In genomic region chr3:87175438-87175815, GRCm38 (mm10) we compare ENCODE assay signal across 7 mouse cellular contexts. TPM values are rescaled to one million over a fixed set of nuclear protein-coding genes. Genes with fewer than 3 reads are reported as not detected.
DNase-seq lines count a peak whose midpoint lies in the region; ATAC-seq and TF ChIP-seq lines count a peak whose summit lies in the region.

No protein-coding gene starts in this region.

- H3K9me3 ChIP-seq in forebrain, embryonic 11.5 days (ENCODE audit: control insufficient read depth, low read length): no peaks in the 10 kb centered on the region
- H3K9me3 ChIP-seq in intestine, embryonic 15.5 days: no peaks in the 10 kb centered on the region
- no peaks in the 10 kb centered on the region for H3K9me3 ChIP-seq in midbrain, embryonic 14.5 days (ENCODE audit: control insufficient read depth, low read length)

- peak overlapping the region; percentile 9; the same call in 1 of the 2 replicates for H3K27ac ChIP-seq in forebrain, embryonic 11.5 days (ENCODE audit: low read depth, low read length)
- H3K27ac ChIP-seq in intestine, embryonic 15.5 days: 0 out of 2 replicates have a peak overlapping the region, but pooled peaks have one; percentile 85
- H3K27ac ChIP-seq in midbrain, embryonic 14.5 days (replicated peaks; ENCODE audit: low read depth, low read length): peak overlapping the region; percentile 80

- no peak overlapping the region for H3K4me2 ChIP-seq in forebrain, embryonic 11.5 days (ENCODE audit: low read depth, low read length, severe bottlenecking)
- H3K4me2 ChIP-seq in intestine, embryonic 15.5 days (replicated peaks): peak overlapping the region; percentile 80
- peak overlapping the region; percentile 70 for H3K4me2 ChIP-seq in midbrain, embryonic 14.5 days (ENCODE audit: low read length)

- H3K79me2 ChIP-seq in C2C12 (ENCODE audit: control insufficient read depth, insufficient read depth): peaks cover 44% of the 10 kb centered on the region

- no peak overlapping the region for H3K9ac ChIP-seq in forebrain, embryonic 11.5 days (ENCODE audit: low read length)
- H3K9ac ChIP-seq in intestine, embryonic 15.5 days: no peak overlapping the region
- no peak overlapping the region; the same call in 1 of the 2 replicates for H3K9ac ChIP-seq in midbrain, embryonic 14.5 days (replicated peaks; ENCODE audit: low read length)

- H3K36me3 ChIP-seq in C2C12 (ENCODE audit: control insufficient read depth, insufficient read depth): peaks cover 6% of the 10 kb centered on the region
- H3K36me3 ChIP-seq in forebrain, embryonic 11.5 days (ENCODE audit: control insufficient read depth, insufficient read depth, low read length): no peaks in the 10 kb centered on the region
- H3K36me3 ChIP-seq in intestine, embryonic 15.5 days: no peaks in the 10 kb centered on the region
- no peaks in the 10 kb centered on the region for H3K36me3 ChIP-seq in midbrain, embryonic 14.5 days (ENCODE audit: control insufficient read depth, insufficient read depth, low read length)

- peak; percentile 86 for DNase-seq in 3T3-L1 (ENCODE audit: low read depth, low spot score)
- DNase-seq in forebrain, embryonic 11.5 days (ENCODE audit: low spot score): peak; percentile 50
- peak; percentile 79 for DNase-seq in midbrain, embryonic 14.5 days
- no peak for DNase-seq in right cerebral cortex, postnatal 25 days
- DNase-seq in frontal cortex, postnatal 14 days (ENCODE audit: low spot score in 2 of 2): no peak

- peaks cover 12% of the 10 kb centered on the region for H3K4me1 ChIP-seq in forebrain, embryonic 11.5 days (replicated peaks; ENCODE audit: control insufficient read depth, insufficient read depth, low read length)
- H3K4me1 ChIP-seq in intestine, embryonic 15.5 days (replicated peaks): peaks cover 17% of the 10 kb centered on the region
- H3K4me1 ChIP-seq in midbrain, embryonic 14.5 days (ENCODE audit: control insufficient read depth, insufficient read depth, low read length): peaks cover 27% of the 10 kb centered on the region

- ATAC-seq in forebrain, embryonic 11.5 days (replicated peaks; ENCODE audit: low FRiP score): no peak
- no peak for ATAC-seq in intestine, embryonic 15.5 days
- ATAC-seq in midbrain, embryonic 14.5 days (ENCODE audit: low FRiP score, low TSS enrichment): no peak

- no peak overlapping the region for H3ac ChIP-seq in C2C12 (ENCODE audit: control insufficient read depth, insufficient read length, low read depth)

- WGBS in forebrain, embryonic 11.5 days: 52% methylated on average over 3 of the region's 3 CpGs
- 41% methylated on average over 3 of the region's 3 CpGs for WGBS in intestine, embryonic 15.5 days
- 57% methylated on average over 3 of the region's 3 CpGs for WGBS in midbrain, embryonic 14.5 days

- peak; percentile 5 for TF ChIP-seq CTCF in C2C12 (IDR thresholded peaks at IDR 0.05; ENCODE audit: control insufficient read depth, insufficient read depth, insufficient read length)

- peaks cover 36% of the 10 kb centered on the region for H3K79me3 ChIP-seq in C2C12 (ENCODE audit: low read depth)

- H3K27me3 ChIP-seq in C2C12 (ENCODE audit: control insufficient read depth, insufficient read depth, insufficient read length): peaks cover 3% of the 10 kb centered on the region
- H3K27me3 ChIP-seq in forebrain, embryonic 11.5 days (ENCODE audit: control insufficient read depth, insufficient read depth, low read length): no peaks in the 10 kb centered on the region
- H3K27me3 ChIP-seq in intestine, embryonic 15.5 days (replicated peaks): no peaks in the 10 kb centered on the region
- H3K27me3 ChIP-seq in midbrain, embryonic 14.5 days (ENCODE audit: control insufficient read depth, insufficient read depth, low read length): no peaks in the 10 kb centered on the region

- H3K4me3 ChIP-seq in C2C12 (ENCODE audit: insufficient read depth, poor library complexity, severe bottlenecking): no peak overlapping the region
- H3K4me3 ChIP-seq in forebrain, embryonic 11.5 days (ENCODE audit: low read depth, low read length): no peak overlapping the region
- no peak overlapping the region for H3K4me3 ChIP-seq in intestine, embryonic 15.5 days (replicated peaks)
- no peak overlapping the region; the same call in 1 of the 2 replicates for H3K4me3 ChIP-seq in midbrain, embryonic 14.5 days (replicated peaks; ENCODE audit: low read depth, low read length)

TF ChIP-seq in C2C12, 6 proteins besides CTCF, POLR2A, EP300 and RAD21:
- peak; percentile 71 for TF ChIP-seq CEBPB (IDR thresholded peaks at IDR 0.05; ENCODE audit: low read depth)
- no peak for TF ChIP-seq USF1 (IDR thresholded peaks at IDR 0.05; ENCODE audit: low read depth)

RNA-seq across cellular contexts. Expression of gene Kirrel, which starts 0.9 kb away (rescaled TPM):
- 42.4 TPM for polyA plus RNA-seq in C2C12 (2012; fragmentation: generic; extraction: Trizol)
- 10.2 and 10.6 TPM in 2 replicates for polyA plus RNA-seq in forebrain, embryonic 11.5 days (2014; fragmentation: Nextera tagmentation; extraction: Ambion mirVana)
- 11.0 and 11.8 TPM in 2 replicates for polyA plus RNA-seq in intestine, embryonic 15.5 days (2015; fragmentation: Nextera tagmentation; extraction: Ambion mirVana)
- 5.4 and 5.8 TPM in 2 replicates for polyA plus RNA-seq in midbrain, embryonic 14.5 days (2014; fragmentation: Nextera tagmentation; extraction: Ambion mirVana)

Comparison
In these comparisons a context has a peak if more than half of its experiments do, and no peak if none do; other contexts are left out.
1. DNase-seq: peak in 3T3-L1 (single experiment), forebrain, embryonic 11.5 days (single experiment) and midbrain, embryonic 14.5 days (single experiment); none in right cerebral cortex, postnatal 25 days (single experiment) and frontal cortex, postnatal 14 days (0 of 2).
2. H3K27ac ChIP-seq: peak in every context shown above with its lines; median percentile 85 in intestine, embryonic 15.5 days; 80 in midbrain, embryonic 14.5 days; 9 in forebrain, embryonic 11.5 days.